Mouse (Mus musculus): ENCODE results near the gene Slc35a2. TPM values are rescaled to one million over a fixed set of nuclear protein-coding genes. Genes with fewer than 3 reads are reported as not detected.

Gene Slc35a2
- polyA plus RNA-seq, 1 experiment from 2014 or later, result 30.5 TPM

DNA sequence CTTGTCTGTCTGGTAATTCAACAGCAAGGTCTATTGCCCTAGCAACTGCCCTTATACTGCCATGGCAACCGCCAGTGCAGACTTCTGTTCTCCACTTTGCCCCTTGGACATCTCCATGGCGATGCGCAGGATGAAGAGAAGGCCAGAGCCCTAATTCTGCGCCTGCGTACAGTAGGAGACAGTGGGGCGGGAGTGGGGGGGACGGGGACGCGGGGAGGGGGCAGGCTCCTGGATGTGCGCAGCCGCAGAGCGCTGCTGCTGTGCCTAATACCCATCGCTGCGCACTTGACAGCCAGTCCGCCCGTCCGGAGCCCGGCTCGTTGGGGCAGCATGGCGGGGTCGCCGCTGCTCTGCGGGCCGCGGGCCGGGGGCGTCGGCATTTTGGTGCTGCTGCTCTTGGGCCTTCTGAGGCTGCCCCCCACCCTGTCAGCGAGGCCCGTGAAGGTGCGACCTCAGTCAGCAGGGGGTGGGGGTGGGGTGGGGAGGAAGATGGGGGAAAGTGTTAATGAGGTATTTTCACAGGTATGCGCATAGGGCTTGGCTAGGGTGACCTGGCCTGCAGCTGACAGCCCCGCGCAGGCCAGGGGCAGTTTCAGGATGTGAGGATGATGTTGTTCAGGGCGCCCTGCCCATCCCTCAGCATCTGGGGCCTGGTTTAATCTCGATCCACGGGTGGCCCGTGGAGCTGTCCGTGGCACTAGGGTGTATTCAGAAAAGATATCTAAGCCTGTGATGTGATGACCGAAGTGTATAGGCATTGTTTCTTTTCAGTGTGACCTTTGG lies 36.0 kb downstream of the Slc35a2 start, which contains the start of gene Pcsk1n:
Gene Pcsk1n, plus strand, starts transcription at position 222 of the 783 bp plus-strand sequence.
- 13% methylated on average over 36 of the region's 40 CpGs for WGBS
- H3K27me3 ChIP-seq (ENCODE audit: control insufficient read depth, insufficient read depth, low read length), result peaks cover 54% of the 10 kb centered on the region
- no peak within 1 kb of the TSS for H3K9ac ChIP-seq (ENCODE audit: low read length)
- no peaks in the 10 kb centered on the region for H3K36me3 ChIP-seq (ENCODE audit: control insufficient read depth, insufficient read depth)
- H3K4me1 ChIP-seq (ENCODE audit: control insufficient read depth, insufficient read depth, low read length), result peaks cover 2% of the 10 kb centered on the region; the same call in 1 of the 2 replicates
- H3K4me3 ChIP-seq (ENCODE audit: low read length), result 0 out of 2 replicates have a peak within 1 kb of the TSS, but pooled peaks have one; percentile 12
- peak within 1 kb of the TSS; percentile 18; the same call in 1 of the 2 replicates for H3K4me2 ChIP-seq (ENCODE audit: low read depth, low read length)
- H3K9me3 ChIP-seq (replicated peaks; ENCODE audit: control insufficient read depth, low read length), result no peaks in the 10 kb centered on the region; the same call in 1 of the 2 replicates
- no peak for ATAC-seq (replicated peaks; ENCODE audit: extremely low read depth, insufficient read depth, low FRiP score)
- H3K27ac ChIP-seq (ENCODE audit: low read length), result no peak within 1 kb of the TSS

DNA sequence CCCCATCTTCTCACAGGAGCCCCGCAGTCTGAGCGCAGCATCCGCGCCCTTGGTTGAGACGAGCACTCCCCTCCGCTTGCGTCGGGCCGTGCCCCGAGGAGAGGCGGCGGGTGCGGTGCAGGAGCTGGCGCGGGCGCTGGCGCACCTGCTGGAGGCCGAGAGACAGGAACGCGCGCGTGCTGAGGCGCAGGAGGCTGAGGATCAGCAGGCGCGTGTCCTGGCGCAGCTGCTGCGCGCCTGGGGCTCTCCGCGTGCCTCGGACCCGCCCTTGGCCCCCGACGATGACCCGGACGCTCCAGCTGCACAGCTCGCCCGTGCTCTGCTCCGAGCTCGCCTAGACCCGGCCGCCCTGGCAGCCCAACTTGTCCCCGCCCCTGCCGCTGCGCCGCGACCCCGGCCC lies 38.2 kb downstream of the Slc35a2 start:
- no peak overlapping the region for H3K27ac ChIP-seq (ENCODE audit: low read length)
- peaks cover 2% of the 10 kb centered on the region; the same call in 1 of the 2 replicates for H3K4me1 ChIP-seq (ENCODE audit: control insufficient read depth, insufficient read depth, low read length)
- H3K9me3 ChIP-seq (replicated peaks; ENCODE audit: control insufficient read depth, low read length), result no peaks in the 10 kb centered on the region; the same call in 1 of the 2 replicates
- no peak overlapping the region for H3K9ac ChIP-seq (ENCODE audit: low read length)
- no peaks in the 10 kb centered on the region for H3K36me3 ChIP-seq (ENCODE audit: control insufficient read depth, insufficient read depth)
- 7% methylated on average over 37 of the region's 48 CpGs for WGBS
- peak overlapping the region; percentile 58 for H3K4me2 ChIP-seq (ENCODE audit: low read depth, low read length)
- ATAC-seq (replicated peaks; ENCODE audit: extremely low read depth, insufficient read depth, low FRiP score), result no peak
- peaks cover 71% of the 10 kb centered on the region for H3K27me3 ChIP-seq (ENCODE audit: control insufficient read depth, insufficient read depth, low read length)
- peak overlapping the region; percentile 34 for H3K4me3 ChIP-seq (ENCODE audit: low read length)

DNA sequence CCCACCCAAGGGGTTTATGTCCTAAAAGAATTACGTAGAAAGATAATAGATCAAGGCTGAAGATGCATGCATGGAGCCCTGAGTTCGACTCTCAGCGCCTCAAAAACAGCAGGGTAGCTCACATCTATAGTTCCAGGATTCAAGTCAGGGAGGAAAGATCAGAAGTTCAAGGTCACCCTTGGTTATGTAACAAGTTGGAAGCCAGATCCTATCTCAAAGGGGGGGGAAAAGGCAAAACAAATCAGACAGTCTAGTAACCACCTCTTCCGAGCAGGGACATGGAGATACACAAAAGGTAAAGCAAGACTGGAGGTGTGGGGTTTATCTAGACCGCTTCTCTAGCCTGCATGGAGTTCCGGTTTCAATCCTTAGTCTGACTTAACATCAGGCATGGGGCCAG lies 42.4 kb downstream of the Slc35a2 start:
- Histone ChIP-seq H3K9me3 (replicated peaks; ENCODE audit: control insufficient read depth, low read length) (no peaks in the 10 kb centered on the region), H3K36me3 (ENCODE audit: control insufficient read depth, insufficient read depth) (peaks cover 3% of the 10 kb centered on the region; the same call in 1 of the 2 replicates), H3K4me3 (ENCODE audit: low read length) (no peak overlapping the region), H3K27ac (ENCODE audit: low read length) (no peak overlapping the region), H3K9ac (ENCODE audit: low read length) (no peak overlapping the region), H3K27me3 (ENCODE audit: control insufficient read depth, insufficient read depth, low read length) (peaks cover 58% of the 10 kb centered on the region), H3K4me1 (ENCODE audit: control insufficient read depth, insufficient read depth, low read length) (peaks cover 2% of the 10 kb centered on the region; the same call in 1 of the 2 replicates), H3K4me2 (ENCODE audit: low read depth, low read length) (no peak overlapping the region)
- WGBS, result 64% methylated on average over 6 of the region's 6 CpGs
- no peak for ATAC-seq (replicated peaks; ENCODE audit: extremely low read depth, insufficient read depth, low FRiP score)

DNA sequence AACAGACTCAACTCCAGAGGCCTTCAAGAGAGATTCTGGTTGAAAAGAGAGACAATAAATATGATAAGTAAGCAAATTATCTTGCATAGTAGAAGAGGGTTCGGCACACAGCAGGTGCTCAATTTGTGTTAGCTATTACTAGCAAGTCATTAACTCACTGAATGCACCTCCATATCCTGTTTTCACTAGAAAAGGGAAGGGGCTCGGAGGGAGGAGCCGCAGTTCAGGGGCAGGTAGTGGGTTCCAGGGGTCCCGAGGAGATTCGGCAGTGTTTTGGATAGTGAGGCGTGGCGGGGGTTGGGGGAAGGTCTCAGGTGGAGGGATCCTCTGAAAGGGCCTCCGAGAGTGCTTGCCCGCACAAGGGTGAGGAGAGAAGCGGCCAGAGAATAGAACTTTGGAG lies 43.3 kb downstream of the Slc35a2 start:
- Histone ChIP-seq H3K36me3 (ENCODE audit: control insufficient read depth, insufficient read depth) (peaks cover 6% of the 10 kb centered on the region; the same call in 1 of the 2 replicates), H3K9ac (ENCODE audit: low read length) (no peak overlapping the region), H3K4me3 (ENCODE audit: low read length) (no peak overlapping the region; the same call in 1 of the 2 replicates), H3K4me2 (ENCODE audit: low read depth, low read length) (peak overlapping the region; percentile 36), H3K4me1 (ENCODE audit: control insufficient read depth, insufficient read depth, low read length) (no peaks in the 10 kb centered on the region), H3K27me3 (ENCODE audit: control insufficient read depth, insufficient read depth, low read length) (peaks cover 49% of the 10 kb centered on the region), H3K9me3 (replicated peaks; ENCODE audit: control insufficient read depth, low read length) (no peaks in the 10 kb centered on the region), H3K27ac (ENCODE audit: low read length) (no peak overlapping the region)
- ATAC-seq (replicated peaks; ENCODE audit: extremely low read depth, insufficient read depth, low FRiP score), result no peak
- WGBS, result 15% methylated on average over 10 of the region's 10 CpGs

- Histone ChIP-seq H3K27ac (ENCODE audit: low read length) (no peak within 1 kb of the TSS), H3K4me1 (ENCODE audit: control insufficient read depth, insufficient read depth, low read length) (no peaks in the 10 kb centered on the region), H3K9me3 (replicated peaks; ENCODE audit: control insufficient read depth, low read length) (no peaks in the 10 kb centered on the region), H3K36me3 (ENCODE audit: control insufficient read depth, insufficient read depth) (peaks cover 8% of the 10 kb centered on the region), H3K4me2 (ENCODE audit: low read depth, low read length) (peak within 1 kb of the TSS; percentile 36), H3K27me3 (ENCODE audit: control insufficient read depth, insufficient read depth, low read length) (peaks cover 39% of the 10 kb centered on the region), H3K4me3 (ENCODE audit: low read length) (peak within 1 kb of the TSS; percentile 10; the same call in 1 of the 2 replicates), H3K9ac (ENCODE audit: low read length) (no peak within 1 kb of the TSS)
- WGBS, result 20% methylated on average over 16 of the region's 19 CpGs
- no peak for ATAC-seq (replicated peaks; ENCODE audit: extremely low read depth, insufficient read depth, low FRiP score)
Measured at GRCm38 (mm10) chrX:7928270-7928790, 44.5 kb downstream of the Slc35a2 start, which contains the start of gene Eras. TSS of gene Eras (minus strand) at chrX:7928607.

- H3K27ac ChIP-seq (ENCODE audit: low read length), result no peak overlapping the region
- H3K4me2 ChIP-seq (ENCODE audit: low read depth, low read length), result no peak overlapping the region
- 49% methylated on average over 10 of the region's 11 CpGs for WGBS
- no peaks in the 10 kb centered on the region for H3K9me3 ChIP-seq (replicated peaks; ENCODE audit: control insufficient read depth, low read length)
- no peaks in the 10 kb centered on the region for H3K27me3 ChIP-seq (ENCODE audit: control insufficient read depth, insufficient read depth, low read length)
- H3K36me3 ChIP-seq (ENCODE audit: control insufficient read depth, insufficient read depth), result peaks cover 3% of the 10 kb centered on the region; the same call in 1 of the 2 replicates
- ATAC-seq (replicated peaks; ENCODE audit: extremely low read depth, insufficient read depth, low FRiP score), result no peak
- H3K9ac ChIP-seq (ENCODE audit: low read length), result no peak overlapping the region
- H3K4me3 ChIP-seq (ENCODE audit: low read length), result no peak overlapping the region
- H3K4me1 ChIP-seq (ENCODE audit: control insufficient read depth, insufficient read depth, low read length), result no peaks in the 10 kb centered on the region
Measured at GRCm38 (mm10) chrX:7936874-7937273, 53.0 kb downstream of the Slc35a2 start.

DNA sequence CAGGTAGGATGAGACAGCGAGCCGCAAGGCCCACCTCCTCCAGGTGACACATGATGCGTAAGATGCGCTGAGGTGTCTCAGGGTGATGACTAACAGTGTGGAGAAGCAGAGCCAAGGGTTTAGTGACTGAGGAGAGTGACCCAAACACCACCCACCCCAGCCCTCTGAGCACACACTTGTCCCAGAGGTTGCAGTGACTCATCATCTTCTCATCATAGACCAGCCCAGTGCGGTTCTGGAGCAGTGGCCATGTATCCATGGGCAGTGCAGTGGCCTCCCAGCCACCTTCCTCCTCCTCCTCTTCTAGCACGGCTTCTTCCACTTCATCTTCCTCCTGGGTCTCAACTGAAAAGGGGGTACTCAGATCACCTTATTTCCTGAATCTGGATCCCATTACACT lies 53.8 kb downstream of the Slc35a2 start:
- 82% methylated on average over 6 of the region's 6 CpGs for WGBS
- Histone ChIP-seq H3K9ac (ENCODE audit: low read length) (no peak overlapping the region), H3K27me3 (ENCODE audit: control insufficient read depth, insufficient read depth, low read length) (no peaks in the 10 kb centered on the region), H3K4me3 (ENCODE audit: low read length) (no peak overlapping the region), H3K36me3 (ENCODE audit: control insufficient read depth, insufficient read depth) (peaks cover 3% of the 10 kb centered on the region; the same call in 1 of the 2 replicates), H3K4me1 (ENCODE audit: control insufficient read depth, insufficient read depth, low read length) (no peaks in the 10 kb centered on the region), H3K27ac (ENCODE audit: low read length) (no peak overlapping the region), H3K9me3 (replicated peaks; ENCODE audit: control insufficient read depth, low read length) (no peaks in the 10 kb centered on the region), H3K4me2 (ENCODE audit: low read depth, low read length) (no peak overlapping the region)
- no peak for ATAC-seq (replicated peaks; ENCODE audit: extremely low read depth, insufficient read depth, low FRiP score)

All from heart, embryonic 16.5 days (tissue).